Mouse (Mus musculus): Measurements from ENCODE around the gene Islr2.

The Islr2 gene

DNA sequence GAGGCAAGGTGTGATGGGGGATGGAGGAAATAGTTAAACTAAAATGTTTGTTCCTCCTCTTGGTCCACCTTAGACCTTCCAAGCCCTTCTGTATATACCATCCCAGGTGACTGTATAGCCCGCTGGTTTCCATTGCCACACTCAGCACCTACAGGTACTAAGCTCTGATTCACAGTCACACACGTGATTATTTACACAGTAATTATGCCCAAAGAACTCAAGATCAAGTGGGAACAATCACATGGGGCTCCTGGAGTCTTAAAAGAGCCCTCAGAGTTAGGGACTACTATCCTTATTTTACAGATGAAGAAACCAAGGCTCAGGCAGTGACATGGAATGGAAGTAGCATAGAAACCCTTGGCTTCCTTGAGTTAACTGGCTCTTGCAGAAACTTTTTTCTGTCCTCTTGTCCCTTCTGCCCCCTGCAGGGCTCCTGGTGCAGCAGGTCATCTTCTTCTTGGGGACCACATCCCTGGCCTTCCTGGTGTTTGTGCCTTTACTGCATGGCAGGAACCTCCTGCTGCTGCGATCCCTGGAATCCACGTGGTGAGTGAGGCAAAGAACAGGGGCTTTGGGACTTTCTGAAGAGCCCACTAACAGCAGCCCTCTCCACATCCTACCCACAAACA lies 53.3 kb downstream of the Islr2 start:
- no peak for DNase-seq (ENCODE audit: low spot score)

DNA sequence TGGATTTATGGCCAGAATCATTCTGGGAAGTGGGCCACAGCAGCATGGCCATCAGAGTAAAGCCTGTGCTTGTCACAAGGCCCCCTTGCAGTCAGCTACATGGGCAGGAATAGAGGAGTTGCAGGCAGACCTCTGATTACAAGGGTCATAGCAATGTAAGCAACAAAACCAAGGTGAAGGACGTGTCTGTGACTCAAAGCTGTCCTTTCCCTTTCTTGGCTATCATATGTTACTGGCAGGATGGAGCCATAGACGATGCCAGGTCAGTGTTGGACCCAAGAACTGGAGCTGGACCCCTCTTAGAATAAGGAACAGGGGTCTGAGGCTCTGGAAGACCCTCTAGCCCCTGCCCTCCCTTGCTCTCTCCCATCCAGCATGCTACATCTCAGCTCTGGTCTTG lies 55.3 kb downstream of the Islr2 start:
- DNase-seq (ENCODE audit: low spot score) = no peak
